Mouse (Mus musculus): ENCODE measurements around the gene Ogfod3. TPM values are rescaled to one million over a fixed set of nuclear protein-coding genes. Genes with fewer than 3 reads are reported as not detected.
A peak's percentile ranks its signal among the peaks of the same experiment; 100 is the strongest.

The Ogfod3 gene
- polyA plus RNA-seq, 1 experiment from 2014 or later: 18.5 TPM

GRCm38 (mm10) chr11:121228129-121229017 is 23.9 kb upstream of the Ogfod3 start:
- 32% methylated on average over 21 of the region's 21 CpGs for WGBS
- Histone ChIP-seq H3K9me3 (no peaks in the 10 kb centered on the region), H3K4me1 (peaks cover 19% of the 10 kb centered on the region), H3K36me3 (replicated peaks) (peaks cover 45% of the 10 kb centered on the region), H3K27ac (replicated peaks) (peak overlapping the region; percentile 85), H3K27me3 (replicated peaks; ENCODE audit: low read depth, poor library complexity, severe bottlenecking) (no peaks in the 10 kb centered on the region), H3K4me3 (peak overlapping the region; percentile 75)
- DNase-seq (ENCODE audit: low spot score): peak; percentile 12

GRCm38 (mm10) chr11:121221321-121222010 is 17.0 kb upstream of the Ogfod3 start:
- 95% methylated on average over 6 of the region's 6 CpGs for WGBS
- no peaks in the 10 kb centered on the region for H3K4me1 ChIP-seq
- no peak overlapping the region for H3K27ac ChIP-seq (replicated peaks)
- H3K27me3 ChIP-seq (replicated peaks; ENCODE audit: low read depth, poor library complexity, severe bottlenecking): no peaks in the 10 kb centered on the region
- H3K36me3 ChIP-seq (replicated peaks): peaks cover 96% of the 10 kb centered on the region
- no peaks in the 10 kb centered on the region for H3K9me3 ChIP-seq
- no peak overlapping the region for H3K4me3 ChIP-seq
- DNase-seq (ENCODE audit: low spot score): no peak

GRCm38 (mm10) chr11:121220771-121221170 is 16.3 kb upstream of the Ogfod3 start:
- Histone ChIP-seq H3K27me3 (replicated peaks; ENCODE audit: low read depth, poor library complexity, severe bottlenecking) (no peaks in the 10 kb centered on the region), H3K4me3 (no peak overlapping the region), H3K9me3 (no peaks in the 10 kb centered on the region), H3K27ac (replicated peaks) (no peak overlapping the region), H3K36me3 (replicated peaks) (peaks cover 96% of the 10 kb centered on the region), H3K4me1 (no peaks in the 10 kb centered on the region)
- WGBS: 88% methylated on average over 5 of the region's 5 CpGs
- DNase-seq (ENCODE audit: low spot score): no peak

- no peak for DNase-seq (ENCODE audit: low spot score)
- Histone ChIP-seq H3K4me1 (no peaks in the 10 kb centered on the region), H3K36me3 (replicated peaks) (peaks cover 87% of the 10 kb centered on the region), H3K27me3 (replicated peaks; ENCODE audit: low read depth, poor library complexity, severe bottlenecking) (no peaks in the 10 kb centered on the region), H3K9me3 (no peaks in the 10 kb centered on the region), H3K27ac (replicated peaks) (no peak overlapping the region), H3K4me3 (no peak overlapping the region)
- 93% methylated on average over 11 of the region's 11 CpGs for WGBS
Measured at GRCm38 (mm10) chr11:121219776-121220175, 15.3 kb upstream of the Ogfod3 start.

- Histone ChIP-seq H3K4me1 (no peaks in the 10 kb centered on the region), H3K27me3 (replicated peaks; ENCODE audit: low read depth, poor library complexity, severe bottlenecking) (no peaks in the 10 kb centered on the region), H3K36me3 (replicated peaks) (peaks cover 71% of the 10 kb centered on the region), H3K27ac (replicated peaks) (no peak overlapping the region), H3K9me3 (no peaks in the 10 kb centered on the region), H3K4me3 (no peak overlapping the region)
- 91% methylated on average over 3 of the region's 3 CpGs for WGBS
- DNase-seq (ENCODE audit: low spot score): no peak
Measured at GRCm38 (mm10) chr11:121216831-121217230, 12.3 kb upstream of the Ogfod3 start.

- H3K4me3 ChIP-seq: peak overlapping the region; percentile 81
- no peaks in the 10 kb centered on the region for H3K27me3 ChIP-seq (replicated peaks; ENCODE audit: low read depth, poor library complexity, severe bottlenecking)
- peaks cover 17% of the 10 kb centered on the region for H3K4me1 ChIP-seq
- WGBS: 0% methylated on average over 5 of the region's 5 CpGs
- H3K9me3 ChIP-seq: no peaks in the 10 kb centered on the region
- peaks cover 17% of the 10 kb centered on the region for H3K36me3 ChIP-seq (replicated peaks)
- DNase-seq (ENCODE audit: low spot score): no peak
- H3K27ac ChIP-seq (replicated peaks): peak overlapping the region; percentile 95
Measured at GRCm38 (mm10) chr11:121203859-121204160, 701 bp downstream of the Ogfod3 start.

- DNase-seq (ENCODE audit: low spot score): peak; percentile 34
- WGBS: 74% methylated on average over 11 of the region's 11 CpGs
- Histone ChIP-seq H3K4me3 (no peak overlapping the region), H3K36me3 (replicated peaks) (0 out of 2 replicates have a peak, but pooled peaks cover 3% of the 10 kb centered on the region), H3K4me1 (peaks cover 17% of the 10 kb centered on the region), H3K9me3 (no peaks in the 10 kb centered on the region), H3K27ac (replicated peaks) (no peak overlapping the region), H3K27me3 (replicated peaks; ENCODE audit: low read depth, poor library complexity, severe bottlenecking) (no peaks in the 10 kb centered on the region)
Measured at GRCm38 (mm10) chr11:121201436-121202198, 2.9 kb downstream of the Ogfod3 start.

GRCm38 (mm10) chr11:121200781-121201180 is 3.7 kb downstream of the Ogfod3 start:
- Histone ChIP-seq H3K27ac (replicated peaks) (no peak overlapping the region), H3K36me3 (replicated peaks) (0 out of 2 replicates have a peak, but pooled peaks cover 9% of the 10 kb centered on the region), H3K4me3 (no peak overlapping the region), H3K9me3 (no peaks in the 10 kb centered on the region), H3K4me1 (peaks cover 17% of the 10 kb centered on the region), H3K27me3 (replicated peaks; ENCODE audit: low read depth, poor library complexity, severe bottlenecking) (no peaks in the 10 kb centered on the region)
- 94% methylated on average over 6 of the region's 6 CpGs for WGBS
- no peak for DNase-seq (ENCODE audit: low spot score)

GRCm38 (mm10) chr11:121199851-121200250 is 4.7 kb downstream of the Ogfod3 start:
- 80% methylated on average over 4 of the region's 4 CpGs for WGBS
- Histone ChIP-seq H3K27ac (replicated peaks) (no peak overlapping the region), H3K4me1 (peaks cover 11% of the 10 kb centered on the region)

GRCm38 (mm10) chr11:121198622-121199021 is 5.9 kb downstream of the Ogfod3 start:
- no peaks in the 10 kb centered on the region for H3K9me3 ChIP-seq
- peaks cover 4% of the 10 kb centered on the region for H3K4me1 ChIP-seq
- H3K27me3 ChIP-seq (replicated peaks; ENCODE audit: low read depth, poor library complexity, severe bottlenecking): no peaks in the 10 kb centered on the region
- DNase-seq (ENCODE audit: low spot score): no peak
- 58% methylated on average over 2 of the region's 2 CpGs for WGBS
- no peak overlapping the region for H3K27ac ChIP-seq (replicated peaks)
- no peak overlapping the region for H3K4me3 ChIP-seq
- 0 out of 2 replicates have a peak, but pooled peaks cover 10% of the 10 kb centered on the region for H3K36me3 ChIP-seq (replicated peaks)

More at GRCm38 (mm10) chr11:121199851-121200250, 4.7 kb downstream of the Ogfod3 start:
- no peak for DNase-seq (ENCODE audit: low spot score)
- 0 out of 2 replicates have a peak, but pooled peaks cover 10% of the 10 kb centered on the region for H3K36me3 ChIP-seq (replicated peaks)
- H3K27me3 ChIP-seq (replicated peaks; ENCODE audit: low read depth, poor library complexity, severe bottlenecking): no peaks in the 10 kb centered on the region
- no peaks in the 10 kb centered on the region for H3K9me3 ChIP-seq
- H3K4me3 ChIP-seq: no peak overlapping the region

GRCm38 (mm10) chr11:121193415-121193814 is 11.1 kb downstream of the Ogfod3 start:
- Histone ChIP-seq H3K4me1 (no peaks in the 10 kb centered on the region), H3K4me3 (no peak overlapping the region), H3K36me3 (replicated peaks) (peaks cover 8% of the 10 kb centered on the region; the same call in 1 of the 2 replicates), H3K9me3 (no peaks in the 10 kb centered on the region), H3K27ac (replicated peaks) (no peak overlapping the region), H3K27me3 (replicated peaks; ENCODE audit: low read depth, poor library complexity, severe bottlenecking) (no peaks in the 10 kb centered on the region)
- WGBS: 79% methylated on average over 3 of the region's 3 CpGs
- DNase-seq (ENCODE audit: low spot score): no peak

- H3K27ac ChIP-seq (replicated peaks): no peak overlapping the region
- H3K4me1 ChIP-seq: no peaks in the 10 kb centered on the region
- no peaks in the 10 kb centered on the region for H3K9me3 ChIP-seq
- no peaks in the 10 kb centered on the region for H3K27me3 ChIP-seq (replicated peaks; ENCODE audit: low read depth, poor library complexity, severe bottlenecking)
- peaks cover 8% of the 10 kb centered on the region; the same call in 1 of the 2 replicates for H3K36me3 ChIP-seq (replicated peaks)
- DNase-seq (ENCODE audit: low spot score): no peak
- WGBS: 75% methylated on average over 2 of the region's 2 CpGs
- no peak overlapping the region for H3K4me3 ChIP-seq
Measured at GRCm38 (mm10) chr11:121192742-121193141, 11.8 kb downstream of the Ogfod3 start.
